Mouse (Mus musculus) spleen, adult 2 months (tissue): ENCODE measurements around the gene Hinfp.

Source experiments
- CTCF ChIP-seq: fragments of 200-500 bp; IDR thresholded peaks from 2 replicates; pipeline ENCODE4 v1.5.1; 2011; ENCODE audit warnings: mild to moderate bottlenecking, inconsistent platforms; ENCODE audit not compliant: insufficient read depth, insufficient read length, insufficient replicate concordance; ENCODE audit errors: extremely low read depth
- POLR2A ChIP-seq: fragments of 200-500 bp; IDR thresholded peaks from 2 replicates; pipeline ENCODE4 v1.6.1; 2011; ENCODE audit warnings: low read depth, low read length, inconsistent platforms

DNA sequence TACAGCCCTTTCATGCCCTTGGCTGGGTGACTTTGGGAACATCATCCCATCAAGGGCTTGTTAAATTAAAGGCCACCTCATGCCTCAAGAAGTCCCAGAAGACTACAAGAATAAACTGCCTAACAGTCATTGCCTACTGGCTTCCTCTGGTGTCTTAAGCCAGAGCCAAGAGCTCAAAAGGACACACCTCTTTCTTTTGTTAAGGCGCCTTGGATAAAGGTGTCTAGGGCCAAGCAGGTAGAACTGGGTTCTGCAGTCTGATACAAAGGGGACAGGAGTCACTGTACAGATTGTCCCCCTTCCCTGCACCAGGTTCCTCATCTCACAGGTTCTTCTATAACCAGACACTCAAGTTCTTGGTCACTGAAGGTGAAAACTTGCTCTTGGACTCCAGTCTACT is 37.1 kb upstream of the Hinfp start:
- TF ChIP-seq CTCF = no peak
- TF ChIP-seq POLR2A = no peak
